Mouse (Mus musculus) liver, adult (tissue): ENCODE data around the gene 2010111I01Rik.

Experiments
- GATA4 ChIP-seq: IDR thresholded peaks from 2 replicates; pipeline ENCODE4 v1.6.1; 2014; ENCODE audit warnings: mild to moderate bottlenecking, low read length; ENCODE audit not compliant: insufficient replicate concordance

2010111I01Rik gene

GRCm38 (mm10) chr13:63239877-63240671 lies 275.4 kb downstream of the 2010111I01Rik start:
- TF ChIP-seq GATA4 = 0 out of 2 replicates have a peak, but pooled peaks have one; percentile 10

- no peak for TF ChIP-seq GATA4
Measured at GRCm38 (mm10) chr13:63240835-63241234, 276.1 kb downstream of the 2010111I01Rik start.

GRCm38 (mm10) chr13:63241665-63242064 lies 277.0 kb downstream of the 2010111I01Rik start:
- no peak for TF ChIP-seq GATA4

- TF ChIP-seq GATA4 = peak; percentile 29; the same call in 1 of the 2 replicates
Measured at GRCm38 (mm10) chr13:63242401-63243192, 277.9 kb downstream of the 2010111I01Rik start.

GRCm38 (mm10) chr13:63243586-63243985 lies 278.9 kb downstream of the 2010111I01Rik start:
- no peak for TF ChIP-seq GATA4

- no peak for TF ChIP-seq GATA4
Measured at GRCm38 (mm10) chr13:63244425-63244824, 279.7 kb downstream of the 2010111I01Rik start.

- TF ChIP-seq GATA4 = no peak
Measured at GRCm38 (mm10) chr13:63245218-63245617, 280.5 kb downstream of the 2010111I01Rik start.

DNA sequence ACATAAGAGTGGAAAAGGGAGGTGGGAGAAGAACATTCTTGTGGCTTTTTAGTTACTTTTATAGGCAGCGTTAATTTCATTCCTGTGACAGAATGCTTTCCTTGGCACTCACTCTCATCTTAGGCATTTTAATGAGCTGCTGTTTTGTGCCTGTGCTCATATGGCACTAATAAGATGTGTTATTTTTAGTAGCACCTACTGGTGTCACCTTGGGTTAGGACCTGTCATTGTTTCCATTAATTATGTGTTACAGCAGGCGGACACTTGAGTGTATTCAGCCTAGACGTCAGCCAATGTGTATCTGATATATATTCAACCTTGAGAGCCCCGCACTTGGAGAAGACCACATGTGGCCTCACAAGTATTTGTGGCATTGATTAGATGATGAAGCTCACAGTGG lies 281.1 kb downstream of the 2010111I01Rik start:
- no peak for TF ChIP-seq GATA4

DNA sequence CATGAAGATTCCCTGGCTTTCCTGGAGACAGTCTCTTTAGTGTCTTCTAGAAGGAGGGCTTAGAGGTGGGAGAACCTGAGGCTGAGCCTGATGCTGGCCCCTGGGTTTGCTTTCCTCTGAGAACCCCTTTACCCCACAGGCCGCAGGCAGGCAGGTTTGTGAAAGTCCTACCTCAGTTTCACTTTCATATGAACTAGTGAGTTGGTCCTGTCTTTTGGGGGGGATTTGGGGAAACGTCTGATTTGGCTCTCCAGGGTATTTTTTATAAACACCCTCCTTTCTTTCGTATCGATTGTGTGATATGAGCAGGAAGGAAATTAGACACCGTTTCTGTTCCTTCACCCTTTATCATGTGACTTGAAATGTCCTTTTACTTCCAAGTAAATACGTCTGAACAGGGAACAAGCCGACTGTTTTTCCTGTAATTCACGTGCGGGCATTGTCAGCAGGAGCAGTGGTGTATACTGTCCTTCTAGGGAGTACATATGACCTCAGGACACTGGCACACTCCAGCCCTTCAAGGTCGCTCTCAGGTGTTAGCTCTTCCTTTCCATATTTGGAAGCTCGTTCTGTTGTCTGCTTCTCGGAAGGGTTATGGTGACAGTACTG lies 281.7 kb downstream of the 2010111I01Rik start:
- TF ChIP-seq GATA4 = no peak

DNA sequence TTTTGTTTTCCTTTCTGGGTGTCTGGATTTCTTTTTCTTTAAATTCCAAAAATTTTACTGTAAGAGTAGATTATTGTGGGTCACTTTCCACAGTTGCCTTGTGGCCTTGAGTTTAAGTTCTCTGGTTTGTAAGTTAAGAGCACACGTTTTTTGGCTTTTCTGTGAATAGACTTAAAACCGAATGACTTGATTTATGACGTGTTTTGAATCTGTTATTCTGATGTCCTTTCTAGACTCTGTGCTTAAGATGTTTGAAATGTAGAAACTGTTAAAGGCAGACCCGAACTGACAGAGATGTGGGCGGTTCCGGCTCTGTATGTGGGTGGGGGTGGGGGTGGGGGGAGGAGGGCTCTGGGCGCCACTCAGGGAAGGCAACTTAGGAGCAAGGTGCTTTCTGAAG lies 282.3 kb downstream of the 2010111I01Rik start:
- no peak for TF ChIP-seq GATA4

DNA sequence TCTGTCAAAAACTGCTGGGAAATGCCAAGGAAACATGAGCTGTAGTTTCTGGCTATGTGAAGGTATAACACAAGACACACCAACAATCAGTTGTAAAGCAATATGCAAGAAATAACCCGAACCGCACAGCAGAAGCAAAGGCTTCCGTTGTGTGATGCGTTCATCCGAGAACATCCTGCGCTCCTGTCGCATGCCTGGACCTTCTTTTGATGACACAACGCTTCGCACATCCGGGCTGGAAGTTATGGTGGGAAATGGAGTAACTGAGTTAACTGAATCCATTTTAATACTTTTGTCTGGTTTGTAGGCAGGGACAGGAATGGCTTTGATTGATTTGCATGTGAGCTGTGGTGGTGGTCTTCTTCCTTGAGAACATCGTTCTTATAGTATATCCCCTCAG lies 282.9 kb downstream of the 2010111I01Rik start:
- no peak for TF ChIP-seq GATA4

DNA sequence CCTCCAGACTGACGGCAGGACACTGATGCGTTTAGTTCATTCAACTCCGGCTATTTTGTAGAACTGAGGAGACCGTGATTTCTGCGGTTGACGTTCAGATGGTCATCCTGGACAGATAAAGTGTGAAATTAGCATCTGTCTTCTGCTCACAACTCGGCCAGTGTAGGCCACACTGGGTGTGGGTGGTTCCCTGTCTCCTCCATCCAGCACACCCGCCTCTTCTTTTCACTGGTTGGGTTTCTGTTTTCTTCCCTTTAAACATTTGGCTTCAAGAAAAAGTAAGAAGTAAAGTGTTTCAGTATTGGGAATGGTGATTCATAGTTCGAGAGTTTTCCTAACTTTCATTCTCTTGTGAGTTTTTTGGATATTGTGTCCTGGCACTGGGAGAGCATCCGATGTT lies 283.6 kb downstream of the 2010111I01Rik start:
- no peak for TF ChIP-seq GATA4

DNA sequence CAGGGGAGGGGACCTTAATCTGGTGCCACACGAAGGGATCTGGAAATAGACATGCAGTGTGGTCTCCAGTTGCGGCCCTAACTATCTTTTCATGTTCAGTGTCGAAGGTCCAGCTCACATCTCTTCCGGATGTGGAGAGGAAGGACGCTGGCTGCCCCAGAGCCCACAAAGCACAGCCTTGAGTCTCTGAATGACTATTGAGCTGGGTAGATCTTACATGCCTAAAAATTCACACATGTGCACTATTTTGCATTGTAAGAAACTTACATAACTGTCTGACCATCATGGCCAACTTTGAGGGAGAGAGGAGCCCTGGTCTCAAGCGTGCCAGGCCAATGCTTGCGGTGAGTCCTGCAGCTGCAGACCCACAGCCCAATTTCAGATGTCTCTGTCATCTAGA lies 284.5 kb downstream of the 2010111I01Rik start:
- peak; percentile 17; the same call in 1 of the 2 replicates for TF ChIP-seq GATA4

DNA sequence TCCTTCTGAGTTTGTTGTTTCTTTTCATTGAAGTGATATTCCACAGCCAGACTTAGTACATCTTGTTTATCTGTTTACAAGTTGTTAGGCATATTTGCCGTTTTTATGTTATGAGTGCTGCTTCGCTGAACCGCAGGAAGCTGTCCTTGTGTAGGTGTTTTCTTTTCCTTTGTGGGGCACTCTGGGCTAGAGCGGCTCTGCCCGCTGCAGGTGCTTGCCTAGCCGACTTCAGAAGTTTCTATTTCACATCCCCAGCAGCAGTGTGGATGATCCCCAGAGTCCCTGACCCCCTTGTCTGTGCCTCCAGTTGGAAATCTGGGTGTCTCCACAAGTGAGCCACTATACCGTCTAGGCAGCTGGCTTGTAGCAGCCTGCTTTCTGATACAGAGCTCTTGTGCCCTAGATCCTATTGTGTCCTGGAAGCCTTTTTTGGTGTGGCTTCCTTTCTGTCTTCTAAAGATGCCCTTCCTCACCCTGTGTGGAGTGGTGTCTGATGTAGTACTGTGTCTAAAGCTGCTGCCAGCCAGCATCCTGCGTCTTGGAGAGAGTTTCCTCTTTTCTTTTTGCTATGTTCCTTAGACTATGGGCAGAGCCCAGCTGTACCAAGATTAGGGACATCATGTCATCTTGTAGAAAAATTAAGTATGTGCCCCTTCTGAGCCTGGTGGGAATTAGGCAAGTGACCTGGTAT lies 285.2 kb downstream of the 2010111I01Rik start:
- TF ChIP-seq GATA4 = no peak

- TF ChIP-seq GATA4 = no peak
Measured at GRCm38 (mm10) chr13:63250441-63250980, 285.8 kb downstream of the 2010111I01Rik start.

- no peak for TF ChIP-seq GATA4
Measured at GRCm38 (mm10) chr13:63251118-63251889, 286.6 kb downstream of the 2010111I01Rik start.
